Mouse (Mus musculus) myocyte (in vitro differentiated cells): ENCODE measurements around the gene Cacna1d.

Experiments
- CEBPB ChIP-seq: IDR thresholded peaks from 2 replicates; pipeline ENCODE4 v1.6.1; 2011; ENCODE audit warnings: mild to moderate bottlenecking, moderate library complexity; ENCODE audit not compliant: poor library complexity, insufficient read depth, severe bottlenecking
- E2F4 ChIP-seq: IDR thresholded peaks from one replicate; pipeline ENCODE4 v1.6.1; 2011; ENCODE audit warnings: mild to moderate bottlenecking, control low read depth, moderate library complexity; ENCODE audit not compliant: insufficient read depth
- MAX ChIP-seq: IDR thresholded peaks from one replicate; pipeline ENCODE4 v1.6.1; 2011; ENCODE audit warnings: low read depth, mild to moderate bottlenecking, control low read depth
- MYOD1 ChIP-seq, 3 experiments: IDR thresholded peaks; one replicate each; pipeline ENCODE4 v1.6.1; 2011; ENCODE audit warnings: control low read depth in 2 of 3, low read depth in 2 of 3, mild to moderate bottlenecking in 2 of 3, moderate library complexity in 1 of 3; ENCODE audit not compliant: insufficient read length in 2 of 3, control insufficient read depth in 1 of 3
- MYOG ChIP-seq, 3 experiments: IDR thresholded peaks; one replicate each; pipeline ENCODE4 v1.6.1; 2011; ENCODE audit warnings: control low read depth in 2 of 3, low read depth in 2 of 3, mild to moderate bottlenecking in 2 of 3; ENCODE audit not compliant: insufficient read length in 2 of 3, control insufficient read depth in 1 of 3, insufficient read depth in 1 of 3
- POLR2A ChIP-seq: IDR thresholded peaks from one replicate; pipeline ENCODE4 v1.6.1; 2011; ENCODE audit warnings: low read depth, mild to moderate bottlenecking, control low read depth, moderate library complexity; ENCODE audit not compliant: insufficient read length
- POLR2AphosphoS2 ChIP-seq: IDR thresholded peaks from one replicate; pipeline ENCODE4 v1.6.1; 2011; ENCODE audit warnings: low read depth, control low read depth; ENCODE audit not compliant: insufficient read length
- REST ChIP-seq: IDR thresholded peaks from one replicate; pipeline ENCODE4 v1.6.1; 2011; ENCODE audit warnings: mild to moderate bottlenecking, control low read depth, moderate library complexity; ENCODE audit not compliant: insufficient read depth, insufficient read length
- SRF ChIP-seq: IDR thresholded peaks from one replicate; pipeline ENCODE4 v1.6.1; 2011; ENCODE audit warnings: low read depth; ENCODE audit not compliant: control insufficient read depth, insufficient read length
- TCF12 ChIP-seq: IDR thresholded peaks from one replicate; pipeline ENCODE4 v1.6.1; 2011; ENCODE audit warnings: mild to moderate bottlenecking, control low read depth; ENCODE audit not compliant: poor library complexity, insufficient read depth, severe bottlenecking
- TCF3 ChIP-seq: IDR thresholded peaks from one replicate; pipeline ENCODE4 v1.6.1; 2011; ENCODE audit warnings: low read depth, control low read depth; ENCODE audit not compliant: insufficient read length
- USF1 ChIP-seq: IDR thresholded peaks from one replicate; pipeline ENCODE4 v1.6.1; 2011; ENCODE audit warnings: low read depth, mild to moderate bottlenecking, control low read depth, moderate library complexity

DNA sequence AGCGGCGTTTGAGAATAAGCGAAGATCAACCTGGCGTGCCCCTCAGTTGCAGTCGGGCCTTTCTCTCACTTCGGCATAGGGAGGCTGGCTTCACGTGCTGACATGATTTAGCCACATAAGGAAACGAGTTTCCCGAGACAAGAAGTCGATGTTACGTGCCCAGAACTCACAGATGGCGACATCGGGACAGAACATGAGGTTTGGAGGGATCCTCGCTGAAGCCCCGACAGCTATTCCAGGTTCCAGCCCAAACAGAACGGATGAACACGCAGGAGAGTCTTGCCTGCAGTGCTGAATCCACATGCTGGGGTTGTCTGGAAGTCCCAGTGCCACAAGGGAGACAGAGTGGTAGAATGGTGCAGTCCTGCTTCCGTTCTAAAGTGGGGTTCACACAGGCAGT, 452.8 kb downstream of the Cacna1d start:
- no peak for TF ChIP-seq POLR2A
- no peak for TF ChIP-seq USF1
- no peak for TF ChIP-seq TCF12
- no peak for TF ChIP-seq CEBPB
- TF ChIP-seq POLR2AphosphoS2, result no peak
- no peak for TF ChIP-seq E2F4
- no peak for TF ChIP-seq MYOD1 (IDR thresholded peaks at IDR 0.05; ENCODE audit: control insufficient read depth in 1 of 3, insufficient read length in 2 of 3, low read depth in 2 of 3)
- no peak for TF ChIP-seq TCF3
- TF ChIP-seq MYOG (IDR thresholded peaks at IDR 0.05; ENCODE audit: control insufficient read depth in 1 of 3, insufficient read depth in 1 of 3, insufficient read length in 2 of 3, low read depth in 2 of 3), result no peak
- no peak for TF ChIP-seq MAX
- no peak for TF ChIP-seq REST
- TF ChIP-seq SRF, result no peak
